Mouse (Mus musculus): ENCODE measurements around the gene Zfp691. TPM values are rescaled to one million over a fixed set of nuclear protein-coding genes. Genes with fewer than 3 reads are reported as not detected.

Zfp691 gene
- total and polyA plus RNA-seq, 2 experiments from 2014 or later, result 12.9 to 13.7 TPM

- ATAC-seq (ENCODE audit: insufficient read depth, low read depth) (no peak), DNase-seq (ENCODE audit: low spot score) (no peak)
- Histone ChIP-seq H3K9me3 (replicated peaks; ENCODE audit: control insufficient read depth, low read length) (no peaks in the 10 kb centered on the region), H3K27me3 (ENCODE audit: control insufficient read depth, insufficient read depth, low read length) (no peaks in the 10 kb centered on the region), H3K4me3 (ENCODE audit: low read depth, low read length) (no peak overlapping the region), H3K9ac (replicated peaks; ENCODE audit: low read depth, low read length) (no peak overlapping the region), H3K27ac (ENCODE audit: low read depth) (no peak overlapping the region), H3K4me1 (ENCODE audit: control insufficient read depth, insufficient read depth) (peaks cover 7% of the 10 kb centered on the region), H3K4me2 (ENCODE audit: low read depth, low read length) (no peak overlapping the region), H3K36me3 (replicated peaks; ENCODE audit: control insufficient read depth, insufficient read depth, low read length) (peaks cover 13% of the 10 kb centered on the region; the same call in 1 of the 2 replicates)
- 73% methylated on average over 6 of the region's 6 CpGs for WGBS
- no peak for TF ChIP-seq EP300 (IDR thresholded peaks at IDR 0.05; ENCODE audit: low read depth)
- TF ChIP-seq CTCF (IDR thresholded peaks at IDR 0.05; ENCODE audit: low read depth), result no peak
These were observed 24.1 kb upstream of the Zfp691 start for GRCm38 (mm10) chr4:119198105-119198504.

GRCm38 (mm10) chr4:119195582-119196320 lies 21.8 kb upstream of the Zfp691 start:
- peak overlapping the region; percentile 72 for H3K27ac ChIP-seq (ENCODE audit: low read depth)
- ATAC-seq (ENCODE audit: insufficient read depth, low read depth) (no peak), DNase-seq (ENCODE audit: low spot score) (no peak)
- H3K4me3 ChIP-seq (ENCODE audit: low read depth, low read length), result peak overlapping the region; percentile 90
- H3K9ac ChIP-seq (replicated peaks; ENCODE audit: low read depth, low read length), result peak overlapping the region; percentile 88
- peak overlapping the region; percentile 66 for H3K4me2 ChIP-seq (ENCODE audit: low read depth, low read length)
- H3K9me3 ChIP-seq (replicated peaks; ENCODE audit: control insufficient read depth, low read length), result no peaks in the 10 kb centered on the region
- TF ChIP-seq EP300 (IDR thresholded peaks at IDR 0.05; ENCODE audit: low read depth) (no peak), CTCF (IDR thresholded peaks at IDR 0.05; ENCODE audit: low read depth) (no peak)
- WGBS, result 12% methylated on average over 18 of the region's 18 CpGs
- no peaks in the 10 kb centered on the region for H3K27me3 ChIP-seq (ENCODE audit: control insufficient read depth, insufficient read depth, low read length)
- H3K36me3 ChIP-seq (replicated peaks; ENCODE audit: control insufficient read depth, insufficient read depth, low read length), result peaks cover 2% of the 10 kb centered on the region; the same call in 1 of the 2 replicates
- peaks cover 7% of the 10 kb centered on the region for H3K4me1 ChIP-seq (ENCODE audit: control insufficient read depth, insufficient read depth)

GRCm38 (mm10) chr4:119194909-119195581 lies 21.1 kb upstream of the Zfp691 start, which contains the start of gene Svbp:
TSS of gene Svbp (plus strand) at chr4:119195306.
- Histone ChIP-seq H3K27me3 (ENCODE audit: control insufficient read depth, insufficient read depth, low read length) (no peaks in the 10 kb centered on the region), H3K4me1 (ENCODE audit: control insufficient read depth, insufficient read depth) (peaks cover 7% of the 10 kb centered on the region), H3K9ac (replicated peaks; ENCODE audit: low read depth, low read length) (peak within 1 kb of the TSS; percentile 88), H3K9me3 (replicated peaks; ENCODE audit: control insufficient read depth, low read length) (no peaks in the 10 kb centered on the region), H3K27ac (ENCODE audit: low read depth) (peak within 1 kb of the TSS; percentile 72), H3K36me3 (replicated peaks; ENCODE audit: control insufficient read depth, insufficient read depth, low read length) (no peaks in the 10 kb centered on the region), H3K4me3 (ENCODE audit: low read depth, low read length) (peak within 1 kb of the TSS; percentile 90), H3K4me2 (ENCODE audit: low read depth, low read length) (peak within 1 kb of the TSS; percentile 66)
- under 1% methylated on average over 32 of the region's 47 CpGs for WGBS
- peak; percentile 98 for ATAC-seq (ENCODE audit: insufficient read depth, low read depth)
- peak; percentile 86 for DNase-seq (ENCODE audit: low spot score)
- no peak for TF ChIP-seq EP300 (IDR thresholded peaks at IDR 0.05; ENCODE audit: low read depth)
- TF ChIP-seq CTCF (IDR thresholded peaks at IDR 0.05; ENCODE audit: low read depth), result no peak

GRCm38 (mm10) chr4:119192757-119193156 lies 18.8 kb upstream of the Zfp691 start:
- Histone ChIP-seq H3K9me3 (replicated peaks; ENCODE audit: control insufficient read depth, low read length) (no peaks in the 10 kb centered on the region), H3K27me3 (ENCODE audit: control insufficient read depth, insufficient read depth, low read length) (no peaks in the 10 kb centered on the region), H3K4me1 (ENCODE audit: control insufficient read depth, insufficient read depth) (peaks cover 7% of the 10 kb centered on the region), H3K27ac (ENCODE audit: low read depth) (no peak overlapping the region), H3K36me3 (replicated peaks; ENCODE audit: control insufficient read depth, insufficient read depth, low read length) (no peaks in the 10 kb centered on the region), H3K4me3 (ENCODE audit: low read depth, low read length) (no peak overlapping the region), H3K4me2 (ENCODE audit: low read depth, low read length) (no peak overlapping the region), H3K9ac (replicated peaks; ENCODE audit: low read depth, low read length) (no peak overlapping the region)
- TF ChIP-seq CTCF (IDR thresholded peaks at IDR 0.05; ENCODE audit: low read depth) (no peak), EP300 (IDR thresholded peaks at IDR 0.05; ENCODE audit: low read depth) (no peak)
- DNase-seq (ENCODE audit: low spot score) (no peak), ATAC-seq (ENCODE audit: insufficient read depth, low read depth) (no peak)
- 88% methylated on average over 4 of the region's 4 CpGs for whole genome bisulfite sequencing

DNA sequence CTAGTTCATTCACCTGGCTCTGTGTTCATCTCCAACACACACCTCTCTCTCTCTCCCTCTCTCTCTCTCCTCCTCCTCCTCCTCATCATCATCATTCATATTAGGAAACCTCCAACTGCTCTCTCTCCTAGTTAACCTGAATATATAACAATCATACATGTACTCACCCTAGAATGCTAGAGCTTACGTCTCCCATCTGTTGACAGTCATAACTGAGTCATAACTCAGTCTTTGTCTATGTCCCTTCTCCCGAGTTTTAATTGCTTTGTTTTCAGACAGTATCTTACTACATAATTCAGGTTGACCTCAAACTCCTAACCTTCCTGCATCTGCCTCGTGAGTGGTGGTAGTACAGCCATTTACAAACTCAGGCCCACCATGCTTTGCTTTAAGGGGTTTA lies 17.3 kb upstream of the Zfp691 start:
- Histone ChIP-seq H3K9me3 (replicated peaks; ENCODE audit: control insufficient read depth, low read length) (no peaks in the 10 kb centered on the region), H3K9ac (replicated peaks; ENCODE audit: low read depth, low read length) (no peak overlapping the region), H3K4me3 (ENCODE audit: low read depth, low read length) (no peak overlapping the region), H3K27ac (ENCODE audit: low read depth) (no peak overlapping the region), H3K27me3 (ENCODE audit: control insufficient read depth, insufficient read depth, low read length) (no peaks in the 10 kb centered on the region), H3K36me3 (replicated peaks; ENCODE audit: control insufficient read depth, insufficient read depth, low read length) (no peaks in the 10 kb centered on the region), H3K4me1 (ENCODE audit: control insufficient read depth, insufficient read depth) (peaks cover 7% of the 10 kb centered on the region), H3K4me2 (ENCODE audit: low read depth, low read length) (no peak overlapping the region)
- no peak for DNase-seq (ENCODE audit: low spot score)
- no peak for ATAC-seq (ENCODE audit: insufficient read depth, low read depth)
- no peak for TF ChIP-seq EP300 (IDR thresholded peaks at IDR 0.05; ENCODE audit: low read depth)
- TF ChIP-seq CTCF (IDR thresholded peaks at IDR 0.05; ENCODE audit: low read depth), result no peak
- WGBS, result 67% methylated on average over 3 of the region's 3 CpGs

Data from heart, postnatal 0 days (tissue).